Mouse (Mus musculus): ENCODE results near the gene Cdk19. TPM values are rescaled to one million over a fixed set of nuclear protein-coding genes. Genes with fewer than 3 reads are reported as not detected.
"Not testable (repeated sequence)": the region's sequence is repeated elsewhere in the genome, so short reads cannot be mapped to it uniquely, and the experiment has no call there.

Cdk19 gene
- polyA plus RNA-seq (2014; fragmentation: Nextera tagmentation; extraction: Ambion mirVana) = 15.7 and 19.1 TPM in 2 replicates

GRCm38 (mm10) chr10:40339351-40339964 is at the start of gene Cdk19:
TSS of gene Cdk19 (plus strand) at chr10:40339564.
- 32% methylated on average over 13 of the region's 13 CpGs for WGBS
- Histone ChIP-seq H3K4me1 (ENCODE audit: control insufficient read depth, insufficient read depth, low read length) (no peaks in the 10 kb centered on the region), H3K9ac (replicated peaks; ENCODE audit: low read depth, low read length) (no peak within 1 kb of the TSS), H3K36me3 (ENCODE audit: control insufficient read depth, insufficient read depth, low read length) (no peaks in the 10 kb centered on the region), H3K9me3 (ENCODE audit: control insufficient read depth, low read length) (no peaks in the 10 kb centered on the region), H3K27ac (ENCODE audit: low read depth, low read length) (no peak within 1 kb of the TSS), H3K27me3 (ENCODE audit: control insufficient read depth, insufficient read depth, low read length) (no peaks in the 10 kb centered on the region), H3K4me2 (ENCODE audit: low read depth, low read length) (no peak within 1 kb of the TSS), H3K4me3 (ENCODE audit: low read depth, low read length) (no peak within 1 kb of the TSS)
- ATAC-seq (ENCODE audit: low read depth) = no peak; the same call in 1 of the 2 replicates

- 96% methylated on average over 6 of the region's 6 CpGs for WGBS
- Histone ChIP-seq H3K36me3 (ENCODE audit: control insufficient read depth, insufficient read depth, low read length) (peaks cover 11% of the 10 kb centered on the region; the same call in 1 of the 2 replicates), H3K4me1 (ENCODE audit: control insufficient read depth, insufficient read depth, low read length) (no peaks in the 10 kb centered on the region; the same call in 1 of the 2 replicates), H3K9ac (replicated peaks; ENCODE audit: low read depth, low read length) (no peak overlapping the region), H3K27ac (ENCODE audit: low read depth, low read length) (no peak overlapping the region), H3K27me3 (ENCODE audit: control insufficient read depth, insufficient read depth, low read length) (no peaks in the 10 kb centered on the region), H3K4me3 (ENCODE audit: low read depth, low read length) (no peak overlapping the region), H3K4me2 (ENCODE audit: low read depth, low read length) (no peak overlapping the region), H3K9me3 (ENCODE audit: control insufficient read depth, low read length) (no peaks in the 10 kb centered on the region)
- no peak for ATAC-seq (ENCODE audit: low read depth)
These were observed 46.7 kb upstream of the Cdk19 start for GRCm38 (mm10) chr10:40292640-40293039.

DNA sequence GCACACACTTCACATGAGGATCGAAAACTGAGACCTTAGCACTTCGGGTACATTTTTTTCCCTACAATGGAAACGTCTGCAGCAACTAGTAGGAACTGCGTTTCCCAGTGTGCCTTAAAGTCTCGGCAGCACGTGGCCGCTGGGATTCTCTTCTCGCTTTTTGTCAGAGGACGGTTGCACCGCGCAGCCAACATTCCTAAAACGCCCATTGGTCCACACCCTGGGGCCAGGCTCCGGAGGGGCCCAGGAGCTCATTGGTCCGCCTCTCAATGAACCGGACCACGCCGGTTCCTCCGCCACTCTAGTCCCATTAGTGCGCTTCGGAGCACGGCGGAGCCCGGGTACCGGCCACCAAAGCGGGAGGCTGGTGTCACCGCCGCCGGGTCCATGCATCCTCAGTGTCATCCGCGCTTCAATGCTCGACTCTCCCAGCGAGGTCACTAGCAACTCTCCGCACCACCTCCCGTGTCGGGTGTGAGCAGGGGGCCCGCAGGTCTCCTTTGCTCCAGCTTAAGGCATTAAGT is 38.7 kb upstream of the Cdk19 start:
- H3K4me3 ChIP-seq (ENCODE audit: low read depth, low read length) = peak overlapping the region; percentile 93
- peak overlapping the region; percentile 80 for H3K27ac ChIP-seq (ENCODE audit: low read depth, low read length)
- WGBS = under 1% methylated on average over 36 of the region's 36 CpGs
- H3K4me1 ChIP-seq (ENCODE audit: control insufficient read depth, insufficient read depth, low read length) = peaks cover 15% of the 10 kb centered on the region
- no peaks in the 10 kb centered on the region for H3K9me3 ChIP-seq (ENCODE audit: control insufficient read depth, low read length)
- H3K9ac ChIP-seq (replicated peaks; ENCODE audit: low read depth, low read length) = peak overlapping the region; percentile 84
- H3K4me2 ChIP-seq (ENCODE audit: low read depth, low read length) = peak overlapping the region; percentile 64
- no peaks in the 10 kb centered on the region for H3K36me3 ChIP-seq (ENCODE audit: control insufficient read depth, insufficient read depth, low read length)
- H3K27me3 ChIP-seq (ENCODE audit: control insufficient read depth, insufficient read depth, low read length) = no peaks in the 10 kb centered on the region
- peak; percentile 76 for ATAC-seq (ENCODE audit: low read depth)

- WGBS = under 1% methylated on average over 51 of the region's 91 CpGs
- H3K9me3 ChIP-seq (ENCODE audit: control insufficient read depth, low read length); H3K36me3 ChIP-seq (ENCODE audit: control insufficient read depth, insufficient read depth, low read length); H3K27me3 ChIP-seq (ENCODE audit: control insufficient read depth, insufficient read depth, low read length): not testable (repeated sequence)
- ATAC-seq (ENCODE audit: low read depth) = peak; percentile 33
- Histone ChIP-seq H3K4me1 (ENCODE audit: control insufficient read depth, insufficient read depth, low read length) (peaks cover 15% of the 10 kb centered on the region), H3K9ac (replicated peaks; ENCODE audit: low read depth, low read length) (peak overlapping the region; percentile 84), H3K27ac (ENCODE audit: low read depth, low read length) (peak overlapping the region; percentile 80), H3K4me3 (ENCODE audit: low read depth, low read length) (peak overlapping the region; percentile 93), H3K4me2 (ENCODE audit: low read depth, low read length) (peak overlapping the region; percentile 64)
These were observed 37.9 kb upstream of the Cdk19 start for GRCm38 (mm10) chr10:40301181-40302075.

- under 1% methylated on average over 55 of the region's 55 CpGs for WGBS
- Histone ChIP-seq H3K9ac (replicated peaks; ENCODE audit: low read depth, low read length) (peak within 1 kb of the TSS; percentile 84), H3K36me3 (ENCODE audit: control insufficient read depth, insufficient read depth, low read length) (no peaks in the 10 kb centered on the region)
These were observed 37.0 kb upstream of the Cdk19 start, which contains the start of gene Amd1 for GRCm38 (mm10) chr10:40302140-40302985. TSS of gene Amd1 (minus strand) at chr10:40302186.

DNA sequence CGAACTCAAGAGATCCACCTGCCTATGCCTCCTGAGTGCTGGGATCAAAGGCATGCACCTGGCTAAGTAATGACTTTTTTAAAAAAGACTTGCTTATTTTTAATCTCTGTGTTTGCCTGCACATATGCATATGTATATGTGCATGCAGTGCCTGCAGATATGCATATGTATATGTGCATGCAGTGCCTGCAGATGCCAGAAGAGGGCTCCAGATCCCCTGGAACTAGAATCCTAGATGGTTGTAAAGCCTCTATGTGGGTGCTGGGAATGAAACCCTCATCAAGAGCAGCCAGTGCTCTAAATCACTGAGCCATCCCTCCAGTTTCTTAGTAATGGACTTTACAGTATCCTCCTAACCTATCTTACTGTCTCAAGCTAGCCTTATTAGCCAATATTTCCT is 33.4 kb upstream of the Cdk19 start:
- no peaks in the 10 kb centered on the region for H3K36me3 ChIP-seq (ENCODE audit: control insufficient read depth, insufficient read depth, low read length)
- H3K4me3 ChIP-seq (ENCODE audit: low read depth, low read length) = no peak overlapping the region
- no peak overlapping the region for H3K9ac ChIP-seq (replicated peaks; ENCODE audit: low read depth, low read length)
- H3K4me2 ChIP-seq (ENCODE audit: low read depth, low read length) = no peak overlapping the region
- H3K27me3 ChIP-seq (ENCODE audit: control insufficient read depth, insufficient read depth, low read length) = no peaks in the 10 kb centered on the region
- H3K9me3 ChIP-seq (ENCODE audit: control insufficient read depth, low read length) = no peaks in the 10 kb centered on the region
- 86% methylated on average over 1 of the region's 1 CpGs for WGBS
- H3K27ac ChIP-seq (ENCODE audit: low read depth, low read length) = no peak overlapping the region
- no peaks in the 10 kb centered on the region for H3K4me1 ChIP-seq (ENCODE audit: control insufficient read depth, insufficient read depth, low read length)
- ATAC-seq (ENCODE audit: low read depth) = no peak

More at GRCm38 (mm10) chr10:40302140-40302985, 37.0 kb upstream of the Cdk19 start, which contains the start of gene Amd1:
- ATAC-seq (ENCODE audit: low read depth) = peak; percentile 96
- H3K27ac ChIP-seq (ENCODE audit: low read depth, low read length) = peak within 1 kb of the TSS; percentile 99
- no peaks in the 10 kb centered on the region for H3K9me3 ChIP-seq (ENCODE audit: control insufficient read depth, low read length)
- H3K4me1 ChIP-seq (ENCODE audit: control insufficient read depth, insufficient read depth, low read length) = peaks cover 15% of the 10 kb centered on the region
- H3K4me3 ChIP-seq (ENCODE audit: low read depth, low read length) = peak within 1 kb of the TSS; percentile 93
- H3K27me3 ChIP-seq (ENCODE audit: control insufficient read depth, insufficient read depth, low read length) = no peaks in the 10 kb centered on the region
- H3K4me2 ChIP-seq (ENCODE audit: low read depth, low read length) = peak within 1 kb of the TSS; percentile 75

GRCm38 (mm10) chr10:40307826-40308583 is 31.4 kb upstream of the Cdk19 start:
- H3K9me3 ChIP-seq (ENCODE audit: control insufficient read depth, low read length) = no peaks in the 10 kb centered on the region
- no peaks in the 10 kb centered on the region for H3K4me1 ChIP-seq (ENCODE audit: control insufficient read depth, insufficient read depth, low read length)
- H3K36me3 ChIP-seq (ENCODE audit: control insufficient read depth, insufficient read depth, low read length) = no peaks in the 10 kb centered on the region
- H3K4me2 ChIP-seq (ENCODE audit: low read depth, low read length) = no peak overlapping the region
- H3K4me3 ChIP-seq (ENCODE audit: low read depth, low read length) = no peak overlapping the region
- no peak overlapping the region for H3K9ac ChIP-seq (replicated peaks; ENCODE audit: low read depth, low read length)
- H3K27me3 ChIP-seq (ENCODE audit: control insufficient read depth, insufficient read depth, low read length) = no peaks in the 10 kb centered on the region
- no peak for ATAC-seq (ENCODE audit: low read depth)
- no peak overlapping the region for H3K27ac ChIP-seq (ENCODE audit: low read depth, low read length)
- WGBS = 67% methylated on average over 4 of the region's 4 CpGs

Measured in neural tube, embryonic 14.5 days (tissue).